Mouse (Mus musculus): ENCODE data around the gene Dlgap3. TPM values are rescaled to one million over a fixed set of nuclear protein-coding genes. Genes with fewer than 3 reads are reported as not detected.

The Dlgap3 gene
- total and polyA plus RNA-seq, 2 experiments from 2014 or later, result 0.15 to 0.57 TPM

- H3K4me2 ChIP-seq (ENCODE audit: low read depth, low read length), result no peak overlapping the region
- H3K4me1 ChIP-seq (ENCODE audit: control insufficient read depth, insufficient read depth), result no peaks in the 10 kb centered on the region
- DNase-seq (ENCODE audit: low spot score) (no peak), ATAC-seq (ENCODE audit: insufficient read depth, low read depth) (no peak)
- no peak overlapping the region for H3K4me3 ChIP-seq (ENCODE audit: low read depth, low read length)
- no peak overlapping the region for H3K27ac ChIP-seq (ENCODE audit: low read depth)
- H3K9me3 ChIP-seq (replicated peaks; ENCODE audit: control insufficient read depth, low read length), result no peaks in the 10 kb centered on the region
- peaks cover 58% of the 10 kb centered on the region for H3K27me3 ChIP-seq (ENCODE audit: control insufficient read depth, insufficient read depth, low read length)
- H3K36me3 ChIP-seq (replicated peaks; ENCODE audit: control insufficient read depth, insufficient read depth, low read length), result no peaks in the 10 kb centered on the region
- 58% methylated on average over 8 of the region's 8 CpGs for WGBS
- TF ChIP-seq EP300 (IDR thresholded peaks at IDR 0.05; ENCODE audit: low read depth), result no peak
- no peak for TF ChIP-seq CTCF (IDR thresholded peaks at IDR 0.05; ENCODE audit: low read depth)
- no peak overlapping the region for H3K9ac ChIP-seq (replicated peaks; ENCODE audit: low read depth, low read length)
Observed at GRCm38 (mm10) chr4:127174075-127174899, 5.3 kb downstream of the Dlgap3 start.

GRCm38 (mm10) chr4:127174900-127175278 lies 5.9 kb downstream of the Dlgap3 start:
- H3K27me3 ChIP-seq (ENCODE audit: control insufficient read depth, insufficient read depth, low read length), result peaks cover 56% of the 10 kb centered on the region
- TF ChIP-seq EP300 (IDR thresholded peaks at IDR 0.05; ENCODE audit: low read depth) (no peak), CTCF (IDR thresholded peaks at IDR 0.05; ENCODE audit: low read depth) (no peak)
- H3K27ac ChIP-seq (ENCODE audit: low read depth), result no peak overlapping the region
- H3K9ac ChIP-seq (replicated peaks; ENCODE audit: low read depth, low read length), result no peak overlapping the region
- no peaks in the 10 kb centered on the region for H3K9me3 ChIP-seq (replicated peaks; ENCODE audit: control insufficient read depth, low read length)
- no peaks in the 10 kb centered on the region for H3K36me3 ChIP-seq (replicated peaks; ENCODE audit: control insufficient read depth, insufficient read depth, low read length)
- H3K4me1 ChIP-seq (ENCODE audit: control insufficient read depth, insufficient read depth), result no peaks in the 10 kb centered on the region
- 40% methylated on average over 4 of the region's 4 CpGs for WGBS
- ATAC-seq (ENCODE audit: insufficient read depth, low read depth) (no peak), DNase-seq (ENCODE audit: low spot score) (no peak)
- no peak overlapping the region for H3K4me2 ChIP-seq (ENCODE audit: low read depth, low read length)
- no peak overlapping the region for H3K4me3 ChIP-seq (ENCODE audit: low read depth, low read length)

- ATAC-seq (ENCODE audit: insufficient read depth, low read depth) (no peak), DNase-seq (ENCODE audit: low spot score) (no peak)
- 66% methylated on average over 11 of the region's 11 CpGs for WGBS
- Histone ChIP-seq H3K4me3 (ENCODE audit: low read depth, low read length) (no peak overlapping the region), H3K4me1 (ENCODE audit: control insufficient read depth, insufficient read depth) (no peaks in the 10 kb centered on the region), H3K36me3 (replicated peaks; ENCODE audit: control insufficient read depth, insufficient read depth, low read length) (no peaks in the 10 kb centered on the region), H3K9ac (replicated peaks; ENCODE audit: low read depth, low read length) (no peak overlapping the region), H3K9me3 (replicated peaks; ENCODE audit: control insufficient read depth, low read length) (no peaks in the 10 kb centered on the region), H3K27ac (ENCODE audit: low read depth) (no peak overlapping the region), H3K4me2 (ENCODE audit: low read depth, low read length) (no peak overlapping the region), H3K27me3 (ENCODE audit: control insufficient read depth, insufficient read depth, low read length) (peaks cover 28% of the 10 kb centered on the region)
- TF ChIP-seq EP300 (IDR thresholded peaks at IDR 0.05; ENCODE audit: low read depth) (no peak), CTCF (IDR thresholded peaks at IDR 0.05; ENCODE audit: low read depth) (no peak)
Observed at GRCm38 (mm10) chr4:127177961-127178360, 9.0 kb downstream of the Dlgap3 start.

- no peak overlapping the region for H3K4me2 ChIP-seq (ENCODE audit: low read depth, low read length)
- H3K9ac ChIP-seq (replicated peaks; ENCODE audit: low read depth, low read length), result no peak overlapping the region
- no peaks in the 10 kb centered on the region for H3K36me3 ChIP-seq (replicated peaks; ENCODE audit: control insufficient read depth, insufficient read depth, low read length)
- DNase-seq (ENCODE audit: low spot score) (no peak), ATAC-seq (ENCODE audit: insufficient read depth, low read depth) (no peak)
- TF ChIP-seq CTCF (IDR thresholded peaks at IDR 0.05; ENCODE audit: low read depth), result no peak
- TF ChIP-seq EP300 (IDR thresholded peaks at IDR 0.05; ENCODE audit: low read depth), result no peak
- H3K27me3 ChIP-seq (ENCODE audit: control insufficient read depth, insufficient read depth, low read length), result peaks cover 25% of the 10 kb centered on the region; the same call in 1 of the 2 replicates
- H3K4me1 ChIP-seq (ENCODE audit: control insufficient read depth, insufficient read depth), result no peaks in the 10 kb centered on the region
- no peak overlapping the region for H3K27ac ChIP-seq (ENCODE audit: low read depth)
- H3K9me3 ChIP-seq (replicated peaks; ENCODE audit: control insufficient read depth, low read length), result no peaks in the 10 kb centered on the region
- H3K4me3 ChIP-seq (ENCODE audit: low read depth, low read length), result no peak overlapping the region
- WGBS, result 41% methylated on average over 9 of the region's 9 CpGs
Observed at GRCm38 (mm10) chr4:127178671-127179070, 9.7 kb downstream of the Dlgap3 start.

GRCm38 (mm10) chr4:127179469-127180449 lies 10.8 kb downstream of the Dlgap3 start:
- no peak overlapping the region for H3K4me2 ChIP-seq (ENCODE audit: low read depth, low read length)

More at GRCm38 (mm10) chr4:127179469-127180449, 10.8 kb downstream of the Dlgap3 start:
- 12% methylated on average over 17 of the region's 19 CpGs for WGBS
- Histone ChIP-seq H3K9me3 (replicated peaks; ENCODE audit: control insufficient read depth, low read length) (no peaks in the 10 kb centered on the region), H3K4me1 (ENCODE audit: control insufficient read depth, insufficient read depth) (no peaks in the 10 kb centered on the region), H3K27ac (ENCODE audit: low read depth) (no peak overlapping the region), H3K4me3 (ENCODE audit: low read depth, low read length) (no peak overlapping the region), H3K27me3 (ENCODE audit: control insufficient read depth, insufficient read depth, low read length) (peaks cover 22% of the 10 kb centered on the region; the same call in 1 of the 2 replicates), H3K9ac (replicated peaks; ENCODE audit: low read depth, low read length) (no peak overlapping the region), H3K36me3 (replicated peaks; ENCODE audit: control insufficient read depth, insufficient read depth, low read length) (no peaks in the 10 kb centered on the region)
- DNase-seq (ENCODE audit: low spot score), result no peak
- TF ChIP-seq EP300 (IDR thresholded peaks at IDR 0.05; ENCODE audit: low read depth) (no peak), CTCF (IDR thresholded peaks at IDR 0.05; ENCODE audit: low read depth) (no peak)
- no peak for ATAC-seq (ENCODE audit: insufficient read depth, low read depth)

Measured in heart, postnatal 0 days (tissue).